Mouse (Mus musculus) E14TG2a.4 (cell line): ENCODE data around the gene Panx3.

ENCODE experiments used
- CTCF ChIP-seq: conservative IDR thresholded peaks from 2 replicates; pipeline ENCODE4 v1.5.1; 2014; ENCODE audit warnings: low read length
- NANOG ChIP-seq: IDR thresholded peaks from 2 replicates; pipeline ENCODE4 v1.6.1; 2014; ENCODE audit warnings: borderline replicate concordance, low read length, mixed read lengths

DNA sequence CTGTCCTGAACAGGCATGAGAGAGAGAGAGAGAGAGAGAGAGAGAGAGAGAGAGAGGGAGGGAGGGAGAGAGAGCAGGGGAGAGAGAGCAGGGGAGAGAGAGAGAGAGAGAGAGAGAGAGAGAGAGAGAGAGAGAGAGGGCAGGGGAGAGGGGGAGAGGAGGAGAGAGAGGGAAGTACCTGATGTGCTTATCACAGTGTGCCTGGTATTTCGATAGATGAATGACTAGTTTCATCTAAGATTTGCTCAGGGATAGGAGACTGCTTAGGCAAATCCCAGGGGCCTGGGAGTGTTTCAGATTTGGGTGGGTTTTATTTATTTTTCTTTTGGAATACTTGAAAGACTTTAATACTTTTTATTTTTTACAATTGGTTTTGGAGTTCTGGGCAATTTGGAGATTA lies 5.8 kb downstream of the Panx3 start:
- TF ChIP-seq CTCF (no peak), NANOG (no peak)
